Mouse (Mus musculus) bone marrow, adult 2 months (tissue): ENCODE results near the gene Smc5.

Experiments used
- CTCF ChIP-seq: fragments of 200-500 bp; IDR thresholded peaks from 2 replicates; pipeline ENCODE4 v1.5.1; 2011; ENCODE audit warnings: low read length, control low read depth; ENCODE audit not compliant: control insufficient read depth, insufficient read depth
- POLR2A ChIP-seq: fragments of 200-500 bp; IDR thresholded peaks from 2 replicates; pipeline ENCODE4 v1.6.1; 2011; ENCODE audit warnings: low read depth, mild to moderate bottlenecking, control low read depth, low read length, borderline replicate concordance; ENCODE audit not compliant: control insufficient read depth

GRCm38 (mm10) chr19:23168899-23169658, 104.6 kb downstream of the Smc5 start:
- TF ChIP-seq POLR2A = no peak
- TF ChIP-seq CTCF = no peak
